Comparison of ENCODE assay signal across 8 mouse cellular contexts in the genomic region with DNA sequence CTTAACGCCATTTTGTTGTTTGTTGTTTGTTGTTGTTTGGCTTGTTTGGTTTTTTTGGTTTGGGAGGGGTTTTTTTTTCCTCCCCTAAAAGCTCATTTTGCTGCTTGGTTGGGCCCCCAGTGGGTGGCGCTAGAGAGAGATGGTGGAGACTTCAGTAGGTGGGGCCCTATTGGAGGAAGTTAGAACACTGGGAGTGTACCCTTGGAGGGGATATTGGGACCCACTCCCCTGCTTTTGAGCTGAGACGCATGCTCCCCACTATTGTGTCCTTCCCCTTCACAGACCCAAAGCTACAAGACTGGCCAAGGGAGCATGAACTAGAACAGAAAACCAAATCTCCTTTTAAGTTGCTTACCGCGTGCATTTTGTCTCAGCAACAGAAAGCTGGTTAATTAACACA. TPM values are rescaled to one million over a fixed set of nuclear protein-coding genes. Genes with fewer than 3 reads are reported as not detected.
DNase-seq lines count a peak whose midpoint lies in the region; ATAC-seq and TF ChIP-seq lines count a peak whose summit lies in the region.

No protein-coding gene starts in this region.

- no peaks in the 10 kb centered on the region for H3K9me3 ChIP-seq in midbrain, embryonic 11.5 days (ENCODE audit: control insufficient read depth, low read length)
- no peaks in the 10 kb centered on the region for H3K9me3 ChIP-seq in midbrain, embryonic 16.5 days (replicated peaks; ENCODE audit: control insufficient read depth, low read length, poor library complexity, severe bottlenecking)

- TF ChIP-seq CTCF in bone marrow, adult 2 months (IDR thresholded peaks at IDR 0.05; ENCODE audit: control insufficient read depth, insufficient read depth, low read length) = peak; percentile 33; the same call in 1 of the 2 replicates

- no peak for ATAC-seq in midbrain, embryonic 11.5 days (ENCODE audit: low FRiP score)
- ATAC-seq in midbrain, embryonic 16.5 days = no peak

- H3K4me1 ChIP-seq in midbrain, embryonic 11.5 days (ENCODE audit: control insufficient read depth, insufficient read depth, low read length) = peaks cover 9% of the 10 kb centered on the region
- H3K4me1 ChIP-seq in midbrain, embryonic 16.5 days (ENCODE audit: control insufficient read depth, insufficient read depth, low read length) = peaks cover 12% of the 10 kb centered on the region
- H3K4me1 ChIP-seq in bone marrow, adult 2 months (ENCODE audit: control insufficient read depth, insufficient read depth, low read length) = no peaks in the 10 kb centered on the region

- no peaks in the 10 kb centered on the region for H3K36me3 ChIP-seq in midbrain, embryonic 11.5 days (ENCODE audit: control insufficient read depth, insufficient read depth, low read length)
- no peaks in the 10 kb centered on the region for H3K36me3 ChIP-seq in midbrain, embryonic 16.5 days (ENCODE audit: control insufficient read depth, insufficient read depth, low read length)

- no peak overlapping the region for H3K27ac ChIP-seq in midbrain, embryonic 11.5 days (ENCODE audit: low read depth, low read length)
- no peak overlapping the region for H3K27ac ChIP-seq in midbrain, embryonic 16.5 days (ENCODE audit: low read length)
- H3K27ac ChIP-seq in bone marrow, adult 2 months (ENCODE audit: control insufficient read depth, insufficient read depth, low read depth, low read length, poor library complexity) = no peak overlapping the region

- H3K9ac ChIP-seq in midbrain, embryonic 11.5 days (ENCODE audit: low read length) = no peak overlapping the region
- H3K9ac ChIP-seq in midbrain, embryonic 16.5 days (ENCODE audit: low read depth, low read length) = no peak overlapping the region

- TF ChIP-seq POLR2A in bone marrow, adult 2 months (IDR thresholded peaks at IDR 0.05; ENCODE audit: borderline replicate concordance, control insufficient read depth, low read depth, low read length) = no peak

- H3K4me3 ChIP-seq in midbrain, embryonic 11.5 days (ENCODE audit: low read depth, low read length) = no peak overlapping the region
- no peak overlapping the region for H3K4me3 ChIP-seq in midbrain, embryonic 16.5 days (ENCODE audit: low read depth, low read length)
- no peak overlapping the region for H3K4me3 ChIP-seq in bone marrow, adult 2 months (replicated peaks; ENCODE audit: control insufficient read depth, low read depth, low read length)

- intact Hi-C loops in heart, postnatal 36 days (cut with DNase I) = no loop called here

- no peak overlapping the region for H3K4me2 ChIP-seq in midbrain, embryonic 11.5 days
- H3K4me2 ChIP-seq in midbrain, embryonic 16.5 days (ENCODE audit: low read length) = no peak overlapping the region

- DNase-seq in embryo, embryonic 10 days (ENCODE audit: low spot score) = peak; percentile 42
- no peak for DNase-seq in embryo, embryonic 10.5 days (ENCODE audit: low spot score)
- peak; percentile 86 for DNase-seq in midbrain, embryonic 11.5 days (ENCODE audit: low spot score, missing footprints)
- peak; percentile 33 to 62 for DNase-seq in heart, postnatal 36 days
- peak; percentile 70 for DNase-seq in lung, postnatal 14 days
- DNase-seq in thymus, postnatal 14 days = peak; percentile 52

- WGBS in midbrain, embryonic 11.5 days = 54% methylated on average over 5 of the region's 5 CpGs
- WGBS in midbrain, embryonic 16.5 days = 49% methylated on average over 5 of the region's 5 CpGs
- 44% methylated on average over 5 of the region's 5 CpGs for WGBS in bone marrow, adult 2 months

- H3K27me3 ChIP-seq in midbrain, embryonic 11.5 days (ENCODE audit: control insufficient read depth, insufficient read depth, low read length) = peaks cover 29% of the 10 kb centered on the region
- peaks cover 3% of the 10 kb centered on the region; the same call in 1 of the 2 replicates for H3K27me3 ChIP-seq in midbrain, embryonic 16.5 days (ENCODE audit: control insufficient read depth, insufficient read depth, low read depth, low read length)

RNA-seq across cellular contexts. Expression of gene Tgfa, which starts 1.1 kb away (rescaled TPM):
- polyA plus RNA-seq in midbrain, embryonic 11.5 days (2014; fragmentation: Nextera tagmentation; extraction: Ambion mirVana) = 1.4 and 1.7 TPM in 2 replicates
- polyA plus RNA-seq in midbrain, embryonic 16.5 days (2015; fragmentation: Nextera tagmentation; extraction: Ambion mirVana) = 13.1 and 14.7 TPM in 2 replicates
- polyA plus RNA-seq in bone marrow, adult 2 months (2011; ENCODE audit: insufficient read depth, insufficient read length, low replicate concordance, missing spikeins) = not detected in 2 replicates
- total RNA-seq in heart, postnatal 36 days (2021) = 1 to 10 TPM; 1.1 to 1.4 TPM
